Mouse (Mus musculus): Measurements from ENCODE around the gene Hpse2.

DNA sequence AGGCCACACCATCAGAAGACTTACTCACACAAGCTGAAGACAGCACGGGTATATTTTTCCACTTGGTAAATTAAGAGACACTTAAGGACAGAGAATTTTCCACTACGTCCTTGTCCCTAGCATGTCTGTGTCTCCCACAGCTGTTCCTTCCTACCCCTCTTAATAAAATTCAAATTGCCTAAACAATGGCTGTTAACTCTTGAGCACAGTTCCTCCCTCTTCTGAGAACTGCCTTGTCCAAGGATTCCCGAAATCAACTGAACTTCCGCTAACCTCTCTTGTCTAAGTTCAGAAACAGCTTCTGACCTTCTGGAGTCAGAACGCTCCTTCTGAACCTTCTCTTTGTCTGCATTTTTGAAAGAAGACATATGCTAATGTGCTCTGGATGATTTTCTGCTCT, 496.6 kb downstream of the Hpse2 start:
- no peak for TF ChIP-seq CTCF (IDR thresholded peaks at IDR 0.05; ENCODE audit: insufficient read depth, low read depth, low read length)
- no peak for TF ChIP-seq POLR2A (IDR thresholded peaks at IDR 0.05; ENCODE audit: insufficient read depth, low read depth, low read length)

All from olfactory bulb, adult 2 months (tissue).